Mouse (Mus musculus): ENCODE results near the gene Cdc25b. TPM values are rescaled to one million over a fixed set of nuclear protein-coding genes. Genes with fewer than 3 reads are reported as not detected.

The Cdc25b gene
- polyA plus RNA-seq, 2 experiments: 52.1 to 76.4 TPM

DNA sequence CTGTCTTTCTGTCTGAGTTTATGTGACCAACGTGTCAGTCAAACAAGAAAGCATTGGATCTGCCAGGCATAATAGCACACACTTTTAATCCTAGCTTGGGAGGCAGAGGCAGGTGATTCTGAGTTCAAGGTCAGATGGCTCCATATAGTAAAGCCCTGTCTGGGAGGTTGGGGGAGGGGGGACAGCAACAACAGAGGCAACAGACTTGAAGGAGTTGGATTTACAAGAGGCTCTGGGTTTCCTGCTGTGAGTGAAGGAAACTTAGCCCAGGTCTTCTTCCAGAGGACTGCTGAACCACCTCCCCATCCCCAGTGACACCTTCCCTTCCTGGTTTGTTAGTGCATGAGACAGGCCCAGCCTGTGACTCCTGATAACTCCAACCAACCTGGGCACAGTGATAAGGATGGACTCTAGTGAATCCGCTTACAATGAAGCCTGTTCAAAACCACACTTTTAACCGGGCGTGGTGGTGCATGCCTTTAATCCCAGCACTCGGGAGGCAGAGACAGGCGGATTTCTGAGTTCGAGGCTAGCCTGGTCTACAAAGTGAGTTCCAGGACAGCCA is 34.5 kb upstream of the Cdc25b start:
- Histone ChIP-seq H3K27me3 (ENCODE audit: control insufficient read depth, insufficient read depth, low read length) (no peaks in the 10 kb centered on the region), H3K4me2 (replicated peaks; ENCODE audit: low read depth, low read length, severe bottlenecking) (no peak overlapping the region), H3K4me3 (replicated peaks; ENCODE audit: low read length) (no peak overlapping the region), H3K36me3 (ENCODE audit: control insufficient read depth, insufficient read depth, low read length) (peaks cover 50% of the 10 kb centered on the region), H3K4me1 (ENCODE audit: control insufficient read depth, insufficient read depth, low read length) (no peaks in the 10 kb centered on the region), H3K27ac (replicated peaks; ENCODE audit: low read depth, low read length) (no peak overlapping the region), H3K9me3 (ENCODE audit: control insufficient read depth, low read length) (no peaks in the 10 kb centered on the region), H3K9ac (ENCODE audit: low read depth, low read length, severe bottlenecking) (no peak overlapping the region)
- no peak for ATAC-seq (ENCODE audit: low FRiP score, low read depth)
- TF ChIP-seq POLR2A (IDR thresholded peaks at IDR 0.05; ENCODE audit: borderline replicate concordance, extremely low read depth, insufficient read depth, insufficient read length): no peak
- WGBS: 94% methylated on average over 7 of the region's 7 CpGs
- DNase-seq (ENCODE audit: low spot score): no peak

- Histone ChIP-seq H3K4me3 (replicated peaks; ENCODE audit: low read length) (no peak overlapping the region), H3K4me2 (replicated peaks; ENCODE audit: low read depth, low read length, severe bottlenecking) (no peak overlapping the region), H3K27ac (replicated peaks; ENCODE audit: low read depth, low read length) (no peak overlapping the region), H3K9me3 (ENCODE audit: control insufficient read depth, low read length) (no peaks in the 10 kb centered on the region), H3K27me3 (ENCODE audit: control insufficient read depth, insufficient read depth, low read length) (no peaks in the 10 kb centered on the region), H3K9ac (ENCODE audit: low read depth, low read length, severe bottlenecking) (no peak overlapping the region), H3K4me1 (ENCODE audit: control insufficient read depth, insufficient read depth, low read length) (peaks cover 5% of the 10 kb centered on the region), H3K36me3 (ENCODE audit: control insufficient read depth, insufficient read depth, low read length) (peaks cover 32% of the 10 kb centered on the region)
- ATAC-seq (ENCODE audit: low FRiP score, low read depth): no peak
- no peak for DNase-seq (ENCODE audit: low spot score)
- 92% methylated on average over 4 of the region's 4 CpGs for WGBS
- TF ChIP-seq POLR2A (IDR thresholded peaks at IDR 0.05; ENCODE audit: borderline replicate concordance, extremely low read depth, insufficient read depth, insufficient read length): no peak
These were observed 32.7 kb upstream of the Cdc25b start for GRCm38 (mm10) chr2:131154036-131154435.

DNA sequence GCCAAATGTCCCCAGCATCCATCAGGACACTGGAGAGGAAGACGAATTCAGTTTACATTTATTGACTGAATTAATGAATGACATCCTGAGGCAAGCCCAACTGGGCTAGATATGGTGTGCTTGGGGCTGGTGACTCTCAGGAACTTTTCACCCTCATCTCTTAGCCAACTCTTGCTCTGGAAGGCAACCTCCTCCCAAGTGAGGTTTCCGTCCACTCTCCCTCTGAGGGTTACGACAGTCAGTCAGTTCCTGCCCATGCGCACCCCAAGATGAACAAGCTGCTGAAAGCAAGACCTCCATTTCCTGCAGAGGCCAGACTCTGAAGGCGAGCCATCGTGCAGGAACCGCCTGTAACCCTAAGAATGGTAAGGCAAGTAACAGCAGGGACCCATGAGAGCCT is 29.8 kb upstream of the Cdc25b start:
- Histone ChIP-seq H3K27ac (replicated peaks; ENCODE audit: low read depth, low read length) (no peak overlapping the region), H3K36me3 (ENCODE audit: control insufficient read depth, insufficient read depth, low read length) (peaks cover 13% of the 10 kb centered on the region), H3K27me3 (ENCODE audit: control insufficient read depth, insufficient read depth, low read length) (no peaks in the 10 kb centered on the region), H3K9me3 (ENCODE audit: control insufficient read depth, low read length) (no peaks in the 10 kb centered on the region), H3K4me1 (ENCODE audit: control insufficient read depth, insufficient read depth, low read length) (peaks cover 8% of the 10 kb centered on the region), H3K9ac (ENCODE audit: low read depth, low read length, severe bottlenecking) (no peak overlapping the region), H3K4me2 (replicated peaks; ENCODE audit: low read depth, low read length, severe bottlenecking) (no peak overlapping the region), H3K4me3 (replicated peaks; ENCODE audit: low read length) (no peak overlapping the region)
- DNase-seq (ENCODE audit: low spot score) (no peak), ATAC-seq (ENCODE audit: low FRiP score, low read depth) (no peak)
- WGBS: 87% methylated on average over 7 of the region's 7 CpGs
- no peak for TF ChIP-seq POLR2A (IDR thresholded peaks at IDR 0.05; ENCODE audit: borderline replicate concordance, extremely low read depth, insufficient read depth, insufficient read length)

GRCm38 (mm10) chr2:131159491-131159910 is 27.2 kb upstream of the Cdc25b start:
- DNase-seq (ENCODE audit: low spot score) (no peak), ATAC-seq (ENCODE audit: low FRiP score, low read depth) (peak; percentile 45)
- Histone ChIP-seq H3K9me3 (ENCODE audit: control insufficient read depth, low read length) (no peaks in the 10 kb centered on the region), H3K4me2 (replicated peaks; ENCODE audit: low read depth, low read length, severe bottlenecking) (peak overlapping the region; percentile 82), H3K36me3 (ENCODE audit: control insufficient read depth, insufficient read depth, low read length) (no peaks in the 10 kb centered on the region), H3K4me3 (replicated peaks; ENCODE audit: low read length) (peak overlapping the region; percentile 74), H3K27me3 (ENCODE audit: control insufficient read depth, insufficient read depth, low read length) (no peaks in the 10 kb centered on the region), H3K4me1 (ENCODE audit: control insufficient read depth, insufficient read depth, low read length) (peaks cover 8% of the 10 kb centered on the region), H3K9ac (ENCODE audit: low read depth, low read length, severe bottlenecking) (peak overlapping the region; percentile 72), H3K27ac (replicated peaks; ENCODE audit: low read depth, low read length) (peak overlapping the region; percentile 28; the same call in 1 of the 2 replicates)
- TF ChIP-seq POLR2A (IDR thresholded peaks at IDR 0.05; ENCODE audit: borderline replicate concordance, extremely low read depth, insufficient read depth, insufficient read length): no peak
- 0% methylated on average over 17 of the region's 18 CpGs for WGBS

GRCm38 (mm10) chr2:131159938-131160581 is 26.7 kb upstream of the Cdc25b start, which contains the start of gene 1700037H04Rik:
Gene 1700037H04Rik (minus strand): TSS chr2:131160081.
- H3K36me3 ChIP-seq (ENCODE audit: control insufficient read depth, insufficient read depth, low read length): no peaks in the 10 kb centered on the region
- 0% methylated on average over 49 of the region's 54 CpGs for WGBS

More at GRCm38 (mm10) chr2:131159938-131160581, 26.7 kb upstream of the Cdc25b start, which contains the start of gene 1700037H04Rik:
- Histone ChIP-seq H3K4me3 (replicated peaks; ENCODE audit: low read length) (peak within 1 kb of the TSS; percentile 74), H3K4me1 (ENCODE audit: control insufficient read depth, insufficient read depth, low read length) (peaks cover 8% of the 10 kb centered on the region), H3K27ac (replicated peaks; ENCODE audit: low read depth, low read length) (peak within 1 kb of the TSS; percentile 88), H3K9me3 (ENCODE audit: control insufficient read depth, low read length) (no peaks in the 10 kb centered on the region), H3K27me3 (ENCODE audit: control insufficient read depth, insufficient read depth, low read length) (no peaks in the 10 kb centered on the region), H3K4me2 (replicated peaks; ENCODE audit: low read depth, low read length, severe bottlenecking) (peak within 1 kb of the TSS; percentile 82), H3K9ac (ENCODE audit: low read depth, low read length, severe bottlenecking) (peak within 1 kb of the TSS; percentile 72)
- DNase-seq (ENCODE audit: low spot score) (peak; percentile 99), ATAC-seq (ENCODE audit: low FRiP score, low read depth) (peak; percentile 99)
- TF ChIP-seq POLR2A (IDR thresholded peaks at IDR 0.05; ENCODE audit: borderline replicate concordance, extremely low read depth, insufficient read depth, insufficient read length): peak; percentile 84; the same call in 1 of the 2 replicates

All from limb, embryonic 14.5 days (tissue).